Mouse (Mus musculus): Measurements from ENCODE around the gene Olfr281.

Olfr281 gene

GRCm38 (mm10) chr15:98476281-98476680, 23.9 kb downstream of the Olfr281 start:
- ChIA-PET CTCF (interaction anchor here in 3 of 4 experiments (0.7 to 1.3 kb wide), 5 partner anchors 28 to 331 kb away, joined by 3 read pairs; no protein-coding TSS in a partner anchor), POLR2A (interaction anchor here in 2 of 4 experiments (0.5 to 0.6 kb wide), 2 partner anchors 31 to 224 kb away, joined by 3 to 7 read pairs; no protein-coding TSS in a partner anchor)

- POLR2A ChIA-PET: interaction anchor here in 1 of 4 experiments (0.9 kb wide), 1 partner anchor 298 kb away, joined by 3 read pairs; no protein-coding TSS in a partner anchor
Observed at GRCm38 (mm10) chr15:98479568-98480102, 27.2 kb downstream of the Olfr281 start.

GRCm38 (mm10) chr15:98482701-98483100, 30.3 kb downstream of the Olfr281 start, which contains the start of gene Lalba:
TSS of gene Lalba (minus strand) at chr15:98482721.
- CTCF ChIA-PET: no interaction called here
- POLR2A ChIA-PET: interaction anchor here in 1 of 4 experiments (0.7 kb wide), 1 partner anchor 10 kb away, joined by 5 read pairs; no protein-coding TSS in a partner anchor

More at GRCm38 (mm10) chr15:98479568-98480102, 27.2 kb downstream of the Olfr281 start:
- CTCF ChIA-PET: interaction anchor here in 2 of 4 experiments (0.6 to 1.0 kb wide), 2 partner anchors 296 to 299 kb away, joined by 5 to 16 read pairs; no protein-coding TSS in a partner anchor

GRCm38 (mm10) chr15:98483907-98484886, 31.8 kb downstream of the Olfr281 start:
- CTCF ChIA-PET: interaction anchor here in 1 of 4 experiments (1.0 kb wide), 1 partner anchor 17 kb away, joined by 3 read pairs; no protein-coding TSS in a partner anchor
- POLR2A ChIA-PET: no interaction called here

GRCm38 (mm10) chr15:98486433-98487021, 34.1 kb downstream of the Olfr281 start:
- ChIA-PET CTCF (interaction anchor here in 1 of 4 experiments (0.6 kb wide), 1 partner anchor 710 kb away, joined by 4 read pairs; no protein-coding TSS in a partner anchor), POLR2A (interaction anchor here in 1 of 4 experiments (0.6 kb wide), 1 partner anchor 632 kb away, joined by 4 read pairs; no protein-coding TSS in a partner anchor)

GRCm38 (mm10) chr15:98491332-98491731, 38.9 kb downstream of the Olfr281 start:
- CTCF ChIA-PET: no interaction called here
- POLR2A ChIA-PET: no interaction called here

- ChIA-PET POLR2A (no interaction called here), CTCF (interaction anchor here in 2 of 4 experiments (0.5 to 0.7 kb wide), 3 partner anchors 311 to 332 kb away, joined by 3 to 5 read pairs (median 3); no protein-coding TSS in a partner anchor)
Observed at GRCm38 (mm10) chr15:98492102-98492501, 39.7 kb downstream of the Olfr281 start, which contains the start of gene Olfr279. TSS of gene Olfr279 (plus strand) at chr15:98492402.

GRCm38 (mm10) chr15:98497631-98498030, 45.2 kb downstream of the Olfr281 start:
- ChIA-PET CTCF (interaction anchor here in 2 of 4 experiments (0.7 to 1.3 kb wide), 3 partner anchors 20 to 366 kb away, joined by 3 to 4 read pairs (median 3); no protein-coding TSS in a partner anchor), POLR2A (no interaction called here)

- CTCF ChIA-PET: interaction anchor here in 2 of 4 experiments (1.1 to 1.5 kb wide), 3 partner anchors 25 to 129 kb away, joined by 3 to 4 read pairs (median 3); no protein-coding TSS in a partner anchor
- POLR2A ChIA-PET: no interaction called here
Observed at GRCm38 (mm10) chr15:98503317-98503716, 50.9 kb downstream of the Olfr281 start.

GRCm38 (mm10) chr15:98504514-98504913, 52.1 kb downstream of the Olfr281 start:
- CTCF ChIA-PET: interaction anchor here (0.5 to 2.5 kb wide), 25 partner anchors 8 to 655 kb away, joined by 3 to 15 read pairs (median 3); no protein-coding TSS in a partner anchor

GRCm38 (mm10) chr15:98506253-98506957, 54.0 kb downstream of the Olfr281 start:
- CTCF ChIA-PET: interaction anchor here in 3 of 4 experiments (0.6 to 2.9 kb wide), 7 partner anchors 11 to 720 kb away, joined by 4 to 39 read pairs (median 6); partner anchors contain the start of gene Fkbp11 (in 1 of the 3)

More at GRCm38 (mm10) chr15:98504514-98504913, 52.1 kb downstream of the Olfr281 start:
- POLR2A ChIA-PET: interaction anchor here in 3 of 4 experiments (0.5 to 1.6 kb wide), 8 partner anchors 12 to 249 kb away, joined by 3 to 9 read pairs (median 4); partner anchors contain the start of gene Kansl2 (in 1 of the 3)

GRCm38 (mm10) chr15:98507321-98507720, 54.9 kb downstream of the Olfr281 start:
- POLR2A ChIA-PET: interaction anchor here in 3 of 4 experiments (0.6 to 1.7 kb wide), 24 partner anchors 9 to 1422 kb away, joined by 3 to 8 read pairs (median 4); partner anchors contain the start of genes Arf3 (in 1 of the 3) and Prkag1 (in 1 of the 3)
- CTCF ChIA-PET: interaction anchor here in 3 of 4 experiments (0.6 to 2.9 kb wide), 11 partner anchors 10 to 457 kb away, joined by 3 to 39 read pairs (median 5); partner anchors contain the start of gene Fkbp11 (in 1 of the 3)

More at GRCm38 (mm10) chr15:98506253-98506957, 54.0 kb downstream of the Olfr281 start:
- POLR2A ChIA-PET: interaction anchor here in 3 of 4 experiments (0.7 to 1.7 kb wide), 15 partner anchors 11 to 1423 kb away, joined by 3 to 8 read pairs (median 4); partner anchors contain the start of genes Arf3 (in 1 of the 3) and Prkag1 (in 1 of the 3)

- POLR2A ChIA-PET: interaction anchor here in 1 of 4 experiments (1.3 kb wide), 1 partner anchor 8 kb away, joined by 3 read pairs; no protein-coding TSS in a partner anchor
- CTCF ChIA-PET: interaction anchor here in 1 of 4 experiments (0.7 kb wide), 1 partner anchor 340 kb away, joined by 3 read pairs; no protein-coding TSS in a partner anchor
Observed at GRCm38 (mm10) chr15:98509387-98509786, 57.0 kb downstream of the Olfr281 start.

Measured in embryonic stem cell, embryonic (primary cell).